Mouse (Mus musculus) neutrophil, adult 5-6 weeks (primary cell): ENCODE results near the gene Dna2. TPM values are rescaled to one million over a fixed set of nuclear protein-coding genes. Genes with fewer than 3 reads are reported as not detected.

ENCODE experiments used
- ATAC-seq: fragments of 151-379, 151-347 bp; 2 replicates; pipeline ENCODE4 v1.8.0; 2017; ENCODE audit warnings: mild to moderate bottlenecking, moderate TSS enrichment; ENCODE audit not compliant: insufficient number of reproducible peaks, poor library complexity, low FRiP score, severe bottlenecking; ENCODE audit errors: extremely low read depth
- total RNA-seq: library from RNA; stranded (forward); fragments of 200-1000 nt; gene quantifications from 2 replicates; pipeline ENCODE4 v1.2.3, GENCODE M21; 2017

Dna2 gene
- total RNA-seq, 1 experiment from 2014 or later, result 17.6 TPM

DNA sequence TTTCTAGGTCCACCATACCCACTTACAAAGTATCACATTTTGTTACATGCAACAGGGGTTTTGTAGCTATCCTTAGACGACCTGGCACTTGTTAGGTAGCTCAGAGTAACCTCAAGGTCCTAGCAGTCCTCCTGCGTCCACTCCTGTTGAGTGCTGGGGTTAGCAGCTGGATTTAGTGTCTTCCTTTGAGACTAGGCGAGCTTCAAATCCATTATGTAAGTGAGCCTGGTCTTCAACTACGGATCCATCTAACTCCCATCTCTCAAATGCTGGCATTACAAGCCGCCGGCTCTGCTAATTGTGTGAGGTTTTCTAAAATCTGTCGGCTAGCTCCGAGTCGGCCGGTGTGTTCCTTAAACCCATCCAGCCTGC is 32.8 kb downstream of the Dna2 start:
- no peak for ATAC-seq

DNA sequence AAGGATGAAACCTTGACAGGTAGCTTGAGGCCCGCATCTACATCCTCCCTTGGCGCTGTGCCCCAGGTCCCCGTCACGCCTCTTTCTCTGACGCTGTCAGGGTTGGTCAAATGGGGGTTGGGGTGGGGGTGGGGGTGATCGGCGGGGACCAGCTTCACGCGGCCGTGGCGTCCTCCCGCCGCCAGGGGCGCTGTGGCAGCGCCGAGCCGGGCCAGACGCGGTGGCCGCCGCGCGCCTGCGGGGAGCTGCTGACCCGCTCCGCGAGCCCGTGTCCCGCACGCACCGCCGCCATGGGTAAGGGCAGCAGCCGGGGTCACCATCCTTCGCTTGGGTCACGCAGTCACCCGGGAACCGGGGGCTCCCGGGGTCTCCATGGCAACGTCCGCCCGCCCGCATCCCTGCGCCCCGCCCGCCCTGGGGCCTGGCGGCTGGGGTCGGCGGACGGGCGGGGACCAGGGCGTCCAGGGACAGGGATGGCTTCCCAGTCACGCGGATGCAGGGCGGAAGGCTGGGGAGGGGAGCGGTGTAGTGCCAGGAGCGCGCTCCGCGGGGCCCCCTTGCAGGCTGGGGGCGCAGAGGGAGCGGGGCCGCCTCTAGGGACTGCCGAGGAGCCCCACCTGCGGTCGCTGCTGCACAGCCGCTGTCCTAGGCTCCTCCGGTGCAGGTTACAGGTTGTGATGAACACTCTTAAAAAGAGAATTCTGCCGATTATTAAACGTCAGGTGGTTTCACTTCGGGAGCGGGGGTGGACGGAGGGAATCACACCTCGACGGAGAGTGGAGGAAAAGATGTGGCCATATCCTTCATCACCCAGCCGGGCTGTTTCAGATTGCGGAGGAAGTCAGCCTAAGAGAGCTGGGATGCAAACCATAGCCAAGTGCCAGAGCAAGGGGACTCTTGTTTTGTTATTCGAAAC is 33.5 kb downstream of the Dna2 start, which contains the start of gene Rufy2:
Gene Rufy2 (plus strand): TSS at position 185 of the 916 bp plus-strand sequence.
- peak; percentile 89 for ATAC-seq

DNA sequence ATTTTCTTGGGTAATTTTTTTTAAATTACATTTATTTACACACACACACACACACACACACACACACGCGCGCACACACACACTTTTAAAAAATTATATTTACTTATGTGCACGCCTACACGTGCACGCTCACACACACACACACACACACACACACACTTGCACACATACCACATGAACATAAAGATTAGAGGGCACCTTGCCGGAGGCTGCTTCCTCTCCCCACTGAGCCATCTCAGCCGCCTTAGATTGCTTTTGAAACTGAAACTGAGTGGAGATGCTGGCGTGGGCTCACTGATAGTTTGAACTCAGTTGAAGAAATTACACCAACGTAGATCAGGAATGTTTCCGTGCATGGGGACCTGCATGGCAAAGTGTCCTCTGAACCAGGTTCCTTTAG is 37.2 kb downstream of the Dna2 start:
- peak; percentile 45; the same call in 1 of the 2 replicates for ATAC-seq

DNA sequence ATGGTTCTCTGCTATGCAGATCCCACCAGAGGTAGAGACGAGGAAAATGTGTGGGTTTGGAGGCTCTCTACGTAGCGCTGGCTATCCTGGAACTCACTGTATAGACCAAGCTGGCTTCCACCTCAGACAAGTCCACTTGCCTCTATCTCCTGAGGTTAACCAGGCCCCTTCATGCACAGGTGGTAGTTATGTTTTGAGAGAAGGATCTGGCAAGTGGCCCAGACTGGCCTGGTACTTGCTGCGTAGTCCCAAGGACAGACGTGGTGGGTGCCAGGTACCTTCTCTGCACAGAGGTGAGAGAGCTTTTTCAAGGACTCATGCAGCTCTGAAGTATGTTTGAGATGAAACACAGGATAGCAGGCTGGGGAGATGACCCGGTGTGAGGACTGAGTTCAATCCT is 37.7 kb downstream of the Dna2 start:
- no peak for ATAC-seq

DNA sequence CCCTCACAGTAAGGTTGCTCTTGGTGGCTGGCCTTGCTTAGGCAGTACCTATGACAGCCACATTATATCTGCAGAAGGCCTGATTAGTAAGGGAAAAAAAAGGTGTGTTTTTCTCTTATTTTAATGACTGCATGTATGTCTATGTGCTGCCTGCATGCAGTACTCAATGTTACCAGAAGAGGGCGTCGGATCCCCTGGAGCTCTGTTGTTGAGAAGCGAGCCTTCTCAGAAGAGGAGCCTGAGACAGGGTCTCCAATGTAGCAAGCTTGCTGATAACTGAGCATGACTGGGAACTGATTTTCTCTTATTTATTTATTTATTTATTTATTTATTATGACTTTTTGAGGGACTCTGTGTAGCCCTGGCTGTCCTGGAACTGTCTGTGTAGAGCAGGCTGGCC is 40.5 kb downstream of the Dna2 start:
- peak; percentile 30; the same call in 1 of the 2 replicates for ATAC-seq

DNA sequence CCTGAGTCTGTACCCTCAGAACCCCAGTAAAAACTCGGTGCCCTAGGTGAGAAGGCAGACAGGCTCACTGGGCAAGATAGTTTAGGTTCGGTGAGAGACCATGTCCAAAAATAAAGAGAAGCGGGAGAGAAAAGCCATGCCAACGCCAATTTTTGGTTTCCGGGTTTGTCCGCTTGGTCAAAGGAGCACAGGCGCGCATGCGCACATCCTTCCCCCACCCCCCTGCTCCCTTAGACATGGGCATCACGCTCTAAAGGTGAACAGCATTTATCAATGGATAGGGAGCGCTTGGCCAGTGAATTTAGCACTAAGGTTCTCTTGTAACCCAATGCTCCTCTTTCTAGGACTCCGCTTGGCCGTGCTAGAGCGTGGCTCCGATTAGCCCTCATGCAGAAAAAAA is 43.8 kb downstream of the Dna2 start:
- ATAC-seq, result no peak

DNA sequence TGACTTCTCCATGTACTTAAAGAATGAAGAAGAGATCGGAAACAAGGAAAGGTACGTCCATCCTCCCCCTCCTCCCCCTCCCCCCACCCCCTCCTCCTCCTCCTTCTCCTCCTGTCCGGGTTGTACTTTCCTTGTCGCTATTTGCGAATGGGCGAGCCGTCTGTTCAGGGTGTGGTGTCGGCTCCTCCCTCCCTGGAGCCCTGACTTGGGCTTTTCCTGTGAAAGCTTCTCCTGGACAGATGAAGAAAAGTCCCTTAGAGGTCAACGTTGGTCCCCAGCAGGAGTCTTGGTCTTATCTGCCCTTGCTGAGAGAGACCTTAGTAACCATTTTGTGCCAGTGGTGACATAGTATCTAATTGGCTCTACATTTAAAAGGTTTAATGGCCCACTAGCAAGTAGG is 47.2 kb downstream of the Dna2 start:
- ATAC-seq, result no peak

DNA sequence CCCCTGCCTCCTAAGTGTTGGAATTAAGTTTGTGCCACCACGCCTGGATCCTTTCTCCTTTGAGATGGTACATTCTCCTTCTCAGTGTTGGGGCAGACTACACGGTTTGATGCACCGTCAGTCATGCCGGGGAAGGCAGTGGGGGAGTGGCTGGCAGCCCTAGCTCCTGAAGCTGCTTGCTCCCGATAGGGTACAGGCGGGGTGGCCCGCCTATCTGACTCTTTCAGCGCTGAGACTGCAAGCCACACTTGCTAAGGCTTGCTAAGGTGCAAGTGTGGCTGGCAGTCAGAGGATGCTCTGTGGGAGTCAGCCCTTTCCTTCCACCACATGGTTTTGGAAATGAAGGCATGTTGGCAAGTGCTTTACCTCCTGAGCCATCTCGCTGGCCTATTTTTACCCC is 53.8 kb downstream of the Dna2 start:
- no peak for ATAC-seq

DNA sequence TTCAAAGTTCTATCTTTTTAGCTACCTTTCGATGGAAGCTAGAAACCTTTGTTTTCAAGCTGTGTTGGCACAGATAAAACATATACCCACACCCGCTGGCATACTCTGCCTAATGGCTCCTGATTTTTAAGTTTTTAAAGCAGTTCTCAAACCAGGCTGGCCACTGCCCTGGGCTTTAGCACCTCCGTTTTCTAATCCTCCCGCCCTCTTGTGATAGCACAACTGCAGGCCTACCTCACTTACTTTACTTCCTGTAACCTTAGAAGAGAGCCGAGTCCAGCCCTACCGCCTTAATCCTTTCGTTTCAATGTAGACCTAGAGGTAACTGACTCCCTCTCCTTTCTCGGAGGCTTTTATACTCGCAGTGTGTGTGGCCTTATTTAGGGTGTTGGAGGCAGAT is 56.4 kb downstream of the Dna2 start:
- ATAC-seq, result no peak

DNA sequence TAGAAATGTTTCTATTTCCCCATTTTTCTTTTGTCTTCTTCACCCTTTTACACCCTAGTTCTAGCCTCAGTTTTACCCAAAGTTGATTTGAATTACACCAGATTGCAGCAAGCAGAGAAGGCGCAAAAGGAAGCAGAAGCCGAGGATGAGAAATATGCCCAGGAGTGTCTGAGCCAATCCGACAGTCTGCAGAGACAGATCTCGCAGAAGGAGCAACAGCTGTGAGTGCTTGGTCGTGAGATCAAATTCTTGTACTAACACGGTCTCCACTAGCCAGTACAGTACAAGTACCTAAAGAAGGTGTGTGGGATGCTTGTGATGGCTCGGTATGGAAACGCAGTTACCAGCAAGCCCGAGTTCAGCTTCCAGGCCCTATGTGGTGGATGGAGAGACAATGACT is 57.7 kb downstream of the Dna2 start:
- no peak for ATAC-seq

DNA sequence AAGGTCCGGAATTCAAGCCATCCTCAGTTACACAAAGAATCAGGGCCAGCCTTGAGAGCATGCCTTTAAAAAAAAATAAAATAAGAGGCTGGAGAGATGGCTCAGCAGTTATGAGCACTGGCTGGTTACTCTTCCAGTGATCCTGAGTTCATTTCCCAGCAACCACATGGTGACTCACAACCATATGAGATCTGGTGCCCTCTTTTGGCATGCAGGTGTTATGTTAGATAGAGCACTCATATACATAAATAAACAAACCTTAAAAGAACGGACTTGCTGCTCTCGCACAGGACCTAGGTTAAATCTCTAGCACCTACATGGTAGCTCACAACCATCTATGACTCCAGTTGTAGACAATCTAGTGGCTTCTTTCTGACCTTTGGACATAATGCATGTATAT is 61.4 kb downstream of the Dna2 start:
- ATAC-seq, result no peak

DNA sequence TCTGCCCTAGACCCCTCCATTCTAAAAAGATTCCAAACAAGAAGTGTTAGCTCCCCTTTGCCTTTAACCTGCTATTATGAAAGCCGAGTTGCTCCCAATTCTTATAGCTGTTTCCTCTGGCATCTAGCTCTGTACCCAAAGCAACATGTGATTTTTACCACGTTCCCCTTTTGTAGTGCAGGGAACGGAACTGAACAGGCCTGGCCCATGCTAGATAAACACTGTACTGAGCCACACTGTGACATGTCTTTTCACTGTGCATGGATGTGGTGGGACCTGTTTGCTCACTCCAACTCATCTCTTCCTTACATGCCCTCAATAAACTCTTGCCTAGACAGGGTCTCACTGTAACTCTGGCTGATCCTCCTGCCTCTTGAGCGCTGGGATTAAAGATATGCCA is 63.4 kb downstream of the Dna2 start:
- ATAC-seq, result no peak

DNA sequence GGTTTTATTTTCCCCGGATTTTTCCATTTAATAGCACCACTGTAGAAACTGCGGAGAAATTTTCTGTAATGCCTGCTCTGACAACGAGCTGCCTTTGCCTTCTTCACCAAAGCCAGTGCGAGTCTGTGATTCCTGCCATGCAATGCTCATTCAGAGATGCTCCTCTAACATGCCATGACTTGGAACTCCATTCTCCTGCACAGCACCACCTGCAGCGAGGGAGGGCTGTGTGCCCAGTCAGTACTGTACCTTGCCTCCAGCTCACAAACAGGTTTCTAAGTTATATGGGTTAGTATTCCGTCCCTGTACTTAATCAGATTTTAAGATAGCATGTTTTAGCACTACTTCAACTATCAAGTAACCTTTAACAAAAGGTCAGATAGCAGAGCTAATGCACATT is 64.7 kb downstream of the Dna2 start:
- no peak for ATAC-seq

DNA sequence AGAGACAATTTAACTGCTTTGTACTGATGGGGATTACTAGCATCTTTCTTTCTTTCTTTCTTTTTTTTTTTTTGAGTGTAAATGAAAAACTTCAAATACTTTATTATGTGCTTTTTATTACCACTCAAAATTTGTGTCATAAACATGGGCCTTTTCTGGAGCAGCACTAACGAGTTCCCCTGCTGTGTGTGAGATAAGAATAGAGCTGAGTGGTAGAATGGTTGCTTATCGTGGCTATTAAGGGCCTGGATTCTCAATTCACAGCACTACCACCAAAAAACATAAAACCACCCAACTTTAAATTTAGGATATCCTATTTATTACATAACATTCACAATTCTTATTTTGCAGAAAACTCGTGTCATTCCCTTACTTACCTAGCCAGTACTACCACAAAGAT is 66.7 kb downstream of the Dna2 start:
- no peak for ATAC-seq

DNA sequence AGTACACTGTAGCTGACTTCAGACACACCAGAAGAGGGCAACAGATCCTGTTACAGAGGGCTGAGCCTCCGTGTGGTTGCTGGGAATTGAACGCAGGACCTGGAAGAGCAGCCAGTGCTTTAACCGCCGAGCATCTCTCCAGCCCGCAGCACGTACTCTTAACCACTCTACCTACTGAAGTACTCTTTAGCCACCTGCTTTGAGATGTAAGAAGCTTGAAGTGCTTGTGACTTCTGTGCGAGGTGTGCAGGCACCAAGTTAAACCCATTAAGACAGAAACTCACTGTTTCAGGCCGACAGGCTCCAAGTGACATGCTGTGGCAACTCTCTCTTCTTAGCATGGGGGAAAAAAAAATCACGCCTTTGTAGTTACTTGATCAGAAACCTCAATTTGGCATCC is 67.3 kb downstream of the Dna2 start:
- no peak for ATAC-seq

DNA sequence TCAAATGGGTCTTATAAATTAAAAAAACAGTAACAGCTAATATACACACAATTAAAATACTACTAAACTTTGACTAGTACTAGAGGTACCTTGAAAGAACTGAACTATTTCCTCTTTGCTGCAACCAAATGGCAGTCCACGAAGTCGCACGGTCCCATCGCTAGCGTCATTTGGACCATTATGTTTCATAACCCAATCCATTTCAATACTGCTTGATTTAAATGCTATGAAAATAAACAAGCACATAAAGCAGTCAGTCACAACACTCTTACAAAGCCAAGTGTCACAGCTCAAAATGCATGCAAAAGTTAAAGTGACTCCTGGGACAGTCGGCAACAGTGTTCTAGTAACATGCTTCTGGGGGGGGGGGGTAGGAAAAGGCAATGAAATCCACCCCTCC is 72.5 kb downstream of the Dna2 start:
- no peak for ATAC-seq

DNA sequence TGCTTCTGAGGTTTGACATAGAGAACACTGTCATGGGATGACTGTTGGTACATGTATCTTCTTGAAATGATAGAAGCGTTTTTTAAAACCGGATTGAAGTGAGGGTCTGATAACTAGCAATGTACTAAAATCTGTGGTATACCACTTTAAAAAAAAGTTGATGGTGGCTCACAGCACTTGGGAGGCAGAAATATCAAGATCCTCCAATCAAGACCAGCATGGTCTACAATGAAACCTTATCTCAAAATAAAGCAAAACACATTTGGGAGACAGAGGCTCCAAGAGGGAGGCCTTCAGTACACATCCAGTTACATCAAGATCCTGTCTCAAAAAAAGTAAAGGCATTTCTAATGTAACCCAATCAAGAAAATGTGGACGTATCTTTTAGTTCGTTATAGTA is 74.9 kb downstream of the Dna2 start:
- no peak for ATAC-seq

DNA sequence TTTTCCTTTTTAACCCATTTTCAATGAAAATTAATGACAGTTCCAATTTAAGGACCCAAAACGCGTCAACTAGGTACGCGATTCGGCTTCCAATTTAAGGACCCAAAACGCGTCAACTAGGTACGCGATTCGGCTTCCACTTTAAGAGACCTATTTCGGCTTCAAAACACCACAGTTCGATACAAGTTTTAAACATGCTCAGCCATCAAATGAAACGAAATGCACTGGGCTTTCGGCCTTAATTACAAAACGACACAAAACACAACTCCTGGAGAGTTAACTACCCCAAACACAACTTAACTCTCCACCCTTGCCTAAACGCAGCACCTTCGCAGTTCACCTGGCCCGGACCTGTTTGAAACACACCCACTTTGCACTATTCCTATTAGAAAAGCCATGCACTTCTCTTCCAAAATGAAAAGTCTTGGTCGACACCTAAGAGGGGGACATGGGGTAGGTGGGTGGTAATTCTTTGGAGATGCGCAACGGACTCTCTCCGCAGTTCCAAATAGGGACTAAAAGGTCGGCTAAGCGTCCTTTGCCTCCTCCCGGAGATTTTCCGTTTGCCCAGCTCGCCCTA is 75.8 kb downstream of the Dna2 start:
- no peak for ATAC-seq

DNA sequence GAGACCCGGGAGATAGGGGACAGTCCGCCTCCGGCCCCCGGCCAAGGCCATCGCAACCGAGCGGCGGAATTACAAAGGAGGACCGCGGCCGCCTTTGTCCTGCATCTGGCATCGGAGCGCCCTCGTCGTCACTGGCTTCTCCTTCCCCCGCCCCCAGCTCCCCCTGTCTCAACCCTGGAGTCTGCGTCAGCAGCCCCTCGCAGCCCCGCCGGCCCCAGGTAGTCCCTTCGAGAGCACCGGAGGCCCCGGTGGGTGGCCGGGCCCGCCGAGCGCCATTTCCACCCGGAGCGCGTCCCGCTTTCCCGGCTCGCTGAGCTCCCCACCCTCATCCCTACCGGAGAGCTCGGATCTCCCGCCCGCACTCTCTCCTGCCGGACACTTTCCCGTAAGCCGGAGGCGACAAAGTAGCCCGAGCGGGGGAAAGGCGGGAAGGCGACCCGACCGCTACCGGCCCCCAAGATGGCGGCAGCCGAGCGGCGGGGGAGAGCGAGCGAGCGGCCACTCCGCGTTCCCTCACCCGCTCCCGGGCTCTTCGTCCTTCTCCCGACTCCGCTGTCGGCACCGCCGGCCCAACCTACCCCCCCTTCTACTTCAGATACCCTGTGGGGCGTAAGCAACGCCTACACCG is 76.4 kb downstream of the Dna2 start:
- ATAC-seq, result 0 out of 2 replicates have a peak, but pooled peaks have one; percentile 9
